Mouse (Mus musculus): Measurements from ENCODE around the gene Rtn4rl1. TPM values are rescaled to one million over a fixed set of nuclear protein-coding genes. Genes with fewer than 3 reads are reported as not detected.

The Rtn4rl1 gene
- polyA plus RNA-seq, 1 experiment: 11.1 TPM

DNA sequence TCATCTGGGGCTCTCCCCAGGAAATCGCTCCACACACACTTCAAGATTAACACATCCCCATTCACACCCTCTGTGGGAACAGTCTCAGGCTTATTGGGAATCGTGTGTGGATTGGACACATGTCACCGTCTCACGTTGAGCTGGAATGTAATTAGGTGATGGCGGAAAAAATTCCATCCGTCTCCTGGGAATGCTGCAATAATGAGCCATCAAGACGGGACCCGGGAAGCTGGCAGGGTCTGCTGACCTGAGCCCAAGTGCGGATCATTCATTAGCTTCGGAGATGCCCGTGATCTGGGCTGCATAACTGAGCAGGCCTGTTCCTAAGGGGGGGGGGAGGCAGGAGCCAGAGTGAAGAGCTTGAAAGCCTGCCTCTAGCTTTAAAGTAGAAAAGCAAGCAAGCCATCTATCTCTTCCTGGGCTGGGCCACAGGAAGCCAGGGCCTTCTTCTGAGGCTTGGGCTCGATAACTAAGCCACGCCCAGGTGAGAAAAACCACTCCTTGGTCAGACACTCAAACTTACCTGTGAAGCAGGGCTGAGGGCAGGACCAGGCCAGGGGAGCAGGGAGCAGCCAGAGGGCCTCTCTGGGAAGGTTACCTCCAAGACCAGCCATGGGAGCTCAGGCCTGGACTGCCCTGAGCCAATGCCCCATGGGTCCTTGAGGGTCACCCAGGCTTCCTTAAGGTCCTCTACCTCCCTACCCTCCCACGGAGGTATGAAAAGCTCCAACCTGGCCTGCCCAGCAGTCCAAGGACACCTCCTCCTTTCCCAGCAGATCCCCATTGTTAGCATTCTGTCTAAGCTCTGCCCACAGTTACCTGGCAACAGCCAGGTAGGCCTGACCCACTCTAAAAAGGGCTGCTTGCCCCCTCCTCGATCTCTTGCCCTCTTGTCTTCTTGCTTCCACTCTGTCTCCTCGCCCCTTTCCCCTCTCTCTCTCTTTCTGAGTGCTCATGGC, 52.1 kb downstream of the Rtn4rl1 start:
- H3K4me1 ChIP-seq (ENCODE audit: control insufficient read depth, insufficient read depth, insufficient read length): peaks cover 12% of the 10 kb centered on the region; the same call in 1 of the 2 replicates
- TF ChIP-seq POLR2A (IDR thresholded peaks at IDR 0.05; ENCODE audit: low read depth, low read length): no peak
- TF ChIP-seq CTCF (IDR thresholded peaks at IDR 0.05; ENCODE audit: extremely low read depth, insufficient read depth, insufficient read length, insufficient replicate concordance): no peak
- peak overlapping the region; percentile 35; the same call in 1 of the 2 replicates for H3K27ac ChIP-seq (ENCODE audit: insufficient read depth, low read length)
- no peaks in the 10 kb centered on the region for H3K27me3 ChIP-seq (ENCODE audit: control insufficient read depth, insufficient read depth, low read length)
- no peak overlapping the region for H3K4me3 ChIP-seq (ENCODE audit: extremely low read depth, insufficient read depth, insufficient read length)
- WGBS: 76% methylated on average over 16 of the region's 16 CpGs
- no peak for DNase-seq (ENCODE audit: low read depth in 1 of 2, low spot score in 2 of 2)
- H3K36me3 ChIP-seq (ENCODE audit: control insufficient read depth, insufficient read depth, low read length): no peaks in the 10 kb centered on the region

DNA sequence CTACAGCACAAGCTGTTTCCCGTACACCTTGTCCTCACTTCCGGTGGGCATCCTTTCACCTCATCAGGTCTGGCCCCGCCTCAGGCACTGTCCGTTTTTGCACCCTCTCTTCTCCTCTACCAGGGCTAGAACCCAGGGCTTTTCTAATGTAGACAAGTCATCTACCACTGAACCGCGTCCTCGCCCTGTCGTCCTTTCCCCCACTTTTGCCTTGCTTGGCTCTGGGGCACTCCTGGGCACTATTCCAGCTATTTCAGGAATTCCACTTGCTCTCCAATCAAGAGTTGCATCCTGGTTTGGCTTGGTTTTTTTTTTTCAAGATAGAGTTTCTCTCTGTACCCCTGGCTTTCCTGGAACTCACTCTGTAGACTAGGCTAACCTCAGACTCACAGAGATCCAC, 53.0 kb downstream of the Rtn4rl1 start:
- Histone ChIP-seq H3K36me3 (ENCODE audit: control insufficient read depth, insufficient read depth, low read length) (no peaks in the 10 kb centered on the region), H3K27ac (ENCODE audit: insufficient read depth, low read length) (no peak overlapping the region), H3K4me3 (ENCODE audit: extremely low read depth, insufficient read depth, insufficient read length) (no peak overlapping the region), H3K27me3 (ENCODE audit: control insufficient read depth, insufficient read depth, low read length) (no peaks in the 10 kb centered on the region), H3K4me1 (ENCODE audit: control insufficient read depth, insufficient read depth, insufficient read length) (peaks cover 12% of the 10 kb centered on the region; the same call in 1 of the 2 replicates)
- WGBS: 84% methylated on average over 8 of the region's 8 CpGs
- TF ChIP-seq POLR2A (IDR thresholded peaks at IDR 0.05; ENCODE audit: low read depth, low read length) (no peak), CTCF (IDR thresholded peaks at IDR 0.05; ENCODE audit: extremely low read depth, insufficient read depth, insufficient read length, insufficient replicate concordance) (no peak)
- DNase-seq (ENCODE audit: low read depth in 1 of 2, low spot score in 2 of 2): no peak

DNA sequence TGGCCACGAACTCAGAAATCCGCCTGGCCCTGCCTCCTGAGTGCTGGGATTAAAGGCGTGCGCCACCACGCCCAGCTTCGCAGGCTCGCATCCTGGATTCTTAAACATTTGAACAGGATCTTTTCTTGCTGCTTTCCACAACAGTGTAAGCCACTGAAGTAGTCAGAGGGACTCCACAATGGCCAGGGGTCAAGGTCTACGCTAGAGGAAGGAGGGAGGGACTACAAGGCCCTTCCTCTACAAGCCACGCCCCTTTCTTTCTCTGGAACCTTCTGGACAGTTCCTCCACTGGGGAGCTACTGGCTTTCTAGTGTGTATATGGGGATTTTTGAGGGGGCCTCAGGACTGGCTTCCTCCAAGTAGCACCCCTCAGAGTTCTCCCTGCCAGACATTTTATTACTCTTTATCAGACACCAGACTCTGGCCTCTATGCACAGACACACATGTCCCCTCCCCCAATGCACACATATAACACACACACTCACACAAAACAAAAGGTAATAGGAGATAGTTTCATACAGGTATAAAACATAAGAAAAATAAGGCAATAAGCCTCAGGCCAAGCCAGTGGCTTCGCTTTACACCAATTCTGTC, 53.7 kb downstream of the Rtn4rl1 start:
- TF ChIP-seq CTCF (IDR thresholded peaks at IDR 0.05; ENCODE audit: extremely low read depth, insufficient read depth, insufficient read length, insufficient replicate concordance) (no peak), POLR2A (IDR thresholded peaks at IDR 0.05; ENCODE audit: low read depth, low read length) (no peak)
- H3K27me3 ChIP-seq (ENCODE audit: control insufficient read depth, insufficient read depth, low read length): no peaks in the 10 kb centered on the region
- H3K4me1 ChIP-seq (ENCODE audit: control insufficient read depth, insufficient read depth, insufficient read length): peaks cover 12% of the 10 kb centered on the region; the same call in 1 of the 2 replicates
- no peak for DNase-seq (ENCODE audit: low read depth in 1 of 2, low spot score in 2 of 2)
- 86% methylated on average over 10 of the region's 10 CpGs for WGBS
- H3K4me3 ChIP-seq (ENCODE audit: extremely low read depth, insufficient read depth, insufficient read length): no peak overlapping the region
- H3K36me3 ChIP-seq (ENCODE audit: control insufficient read depth, insufficient read depth, low read length): no peaks in the 10 kb centered on the region
- H3K27ac ChIP-seq (ENCODE audit: insufficient read depth, low read length): no peak overlapping the region

DNA sequence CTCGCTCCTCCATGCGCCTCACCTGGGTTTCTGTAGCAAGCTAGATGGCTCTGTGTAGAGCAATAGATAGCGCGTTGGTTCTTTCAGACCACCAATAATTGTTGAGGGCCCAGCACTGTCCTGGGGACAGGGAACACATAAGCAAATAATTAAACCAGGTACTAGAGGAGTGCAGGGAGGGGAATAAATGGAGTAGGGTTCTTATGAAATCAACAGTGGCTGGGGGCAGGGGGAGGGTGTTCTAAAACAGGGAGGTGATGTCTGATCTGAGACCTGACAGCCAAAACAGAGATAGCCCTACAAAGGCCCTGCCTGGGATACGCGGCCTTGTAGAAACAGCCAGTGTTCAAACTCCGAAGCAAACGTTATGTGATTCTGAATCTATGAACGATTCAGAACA, 56.0 kb downstream of the Rtn4rl1 start:
- Histone ChIP-seq H3K27ac (ENCODE audit: insufficient read depth, low read length) (no peak overlapping the region), H3K4me1 (ENCODE audit: control insufficient read depth, insufficient read depth, insufficient read length) (peaks cover 3% of the 10 kb centered on the region; the same call in 1 of the 2 replicates), H3K27me3 (ENCODE audit: control insufficient read depth, insufficient read depth, low read length) (no peaks in the 10 kb centered on the region), H3K36me3 (ENCODE audit: control insufficient read depth, insufficient read depth, low read length) (no peaks in the 10 kb centered on the region), H3K4me3 (ENCODE audit: extremely low read depth, insufficient read depth, insufficient read length) (no peak overlapping the region)
- DNase-seq (ENCODE audit: low read depth in 1 of 2, low spot score in 2 of 2): no peak
- no peak for TF ChIP-seq POLR2A (IDR thresholded peaks at IDR 0.05; ENCODE audit: low read depth, low read length)
- no peak for TF ChIP-seq CTCF (IDR thresholded peaks at IDR 0.05; ENCODE audit: extremely low read depth, insufficient read depth, insufficient read length, insufficient replicate concordance)
- 92% methylated on average over 9 of the region's 9 CpGs for WGBS

DNA sequence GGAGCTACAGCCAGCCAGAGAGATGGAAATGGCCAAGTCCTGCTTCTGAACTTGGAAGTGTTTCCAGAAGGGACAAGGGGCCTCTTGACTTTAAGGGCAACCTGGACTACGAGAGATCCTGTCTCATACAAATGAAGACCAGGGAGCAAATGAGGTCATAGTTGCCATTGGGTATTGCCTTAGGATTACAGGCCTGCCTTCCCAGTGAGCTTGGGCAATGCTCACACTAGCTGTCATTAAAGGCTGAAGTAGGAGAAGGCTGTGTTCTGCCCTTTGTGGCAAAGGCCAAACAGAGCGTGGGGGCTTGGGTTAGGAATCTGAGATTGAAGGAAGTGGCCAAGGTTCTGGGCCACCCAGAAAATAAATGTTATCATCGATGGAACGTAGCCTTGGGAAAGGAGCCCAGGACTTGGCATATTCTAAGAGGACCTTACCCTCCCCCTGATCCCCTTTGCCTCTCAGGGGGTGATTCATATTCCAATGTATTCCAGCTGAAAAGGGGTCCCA, 57.5 kb downstream of the Rtn4rl1 start:
- peaks cover 6% of the 10 kb centered on the region; the same call in 1 of the 2 replicates for H3K4me1 ChIP-seq (ENCODE audit: control insufficient read depth, insufficient read depth, insufficient read length)
- no peak overlapping the region for H3K27ac ChIP-seq (ENCODE audit: insufficient read depth, low read length)
- TF ChIP-seq POLR2A (IDR thresholded peaks at IDR 0.05; ENCODE audit: low read depth, low read length) (no peak), CTCF (IDR thresholded peaks at IDR 0.05; ENCODE audit: extremely low read depth, insufficient read depth, insufficient read length, insufficient replicate concordance) (no peak)
- 89% methylated on average over 4 of the region's 4 CpGs for WGBS
- no peak overlapping the region for H3K4me3 ChIP-seq (ENCODE audit: extremely low read depth, insufficient read depth, insufficient read length)
- no peaks in the 10 kb centered on the region for H3K27me3 ChIP-seq (ENCODE audit: control insufficient read depth, insufficient read depth, low read length)
- DNase-seq (ENCODE audit: low read depth in 1 of 2, low spot score in 2 of 2): no peak
- H3K36me3 ChIP-seq (ENCODE audit: control insufficient read depth, insufficient read depth, low read length): no peaks in the 10 kb centered on the region

DNA sequence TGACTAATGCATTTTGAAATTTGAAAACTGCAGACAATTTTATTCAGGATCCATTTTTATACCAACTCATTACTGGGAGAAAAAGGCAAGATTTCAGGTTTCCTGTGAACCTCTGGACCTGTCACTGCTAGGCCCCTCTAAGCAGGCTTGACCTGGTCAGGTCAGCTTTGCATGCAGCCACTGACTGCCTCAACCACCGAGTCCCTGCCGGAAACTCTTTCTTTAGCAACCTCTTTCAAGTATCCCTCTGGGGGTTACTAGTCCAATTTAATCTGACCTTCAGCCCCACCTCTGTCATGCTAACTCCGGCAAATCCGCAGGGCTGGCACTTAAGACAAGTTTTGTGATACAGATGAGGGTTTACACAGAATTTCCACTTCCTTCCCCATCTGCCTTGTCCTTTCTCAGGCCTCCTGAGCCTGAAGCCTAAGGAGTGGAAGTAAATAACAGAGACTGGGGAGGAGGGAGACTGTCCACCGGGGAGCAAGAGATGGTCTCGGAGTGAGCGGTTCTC, 58.0 kb downstream of the Rtn4rl1 start:
- peaks cover 4% of the 10 kb centered on the region; the same call in 1 of the 2 replicates for H3K4me1 ChIP-seq (ENCODE audit: control insufficient read depth, insufficient read depth, insufficient read length)
- H3K27ac ChIP-seq (ENCODE audit: insufficient read depth, low read length): peak overlapping the region; percentile 25; the same call in 1 of the 2 replicates
- TF ChIP-seq CTCF (IDR thresholded peaks at IDR 0.05; ENCODE audit: extremely low read depth, insufficient read depth, insufficient read length, insufficient replicate concordance) (no peak), POLR2A (IDR thresholded peaks at IDR 0.05; ENCODE audit: low read depth, low read length) (no peak)
- no peak for DNase-seq (ENCODE audit: low read depth in 1 of 2, low spot score in 2 of 2)
- no peak overlapping the region for H3K4me3 ChIP-seq (ENCODE audit: extremely low read depth, insufficient read depth, insufficient read length)
- H3K36me3 ChIP-seq (ENCODE audit: control insufficient read depth, insufficient read depth, low read length): no peaks in the 10 kb centered on the region
- H3K27me3 ChIP-seq (ENCODE audit: control insufficient read depth, insufficient read depth, low read length): no peaks in the 10 kb centered on the region
- 58% methylated on average over 7 of the region's 7 CpGs for WGBS
